Mouse (Mus musculus) thymus, adult 2 months (tissue): ENCODE measurements around the gene Ppp2r2c. TPM values are rescaled to one million over a fixed set of nuclear protein-coding genes. Genes with fewer than 3 reads are reported as not detected.

ENCODE experiments used
- DNase-seq: peaks from one replicate; pipeline ENCODE4 v3.0.0; 2021
- H3K27ac ChIP-seq: fragments of 200-500 bp; 2 replicates; pipeline ENCODE4 v1.5.1; 2012; ENCODE audit warnings: low read length, control low read depth; ENCODE audit not compliant: control insufficient read depth, insufficient read depth
- H3K27me3 ChIP-seq: fragments of 200-500 bp; 2 replicates; pipeline ENCODE4 v1.6.1; 2012; ENCODE audit warnings: mild to moderate bottlenecking, low read length, moderate library complexity, mixed read lengths; ENCODE audit not compliant: control insufficient read depth, insufficient read depth
- H3K36me3 ChIP-seq: fragments of 200-500 bp; 2 replicates; pipeline ENCODE4 v1.6.1; 2012; ENCODE audit warnings: mild to moderate bottlenecking, low read length, moderate library complexity; ENCODE audit not compliant: control insufficient read depth, insufficient read depth
- H3K4me1 ChIP-seq: fragments of 200-500 bp; replicated peaks from 2 replicates; pipeline ENCODE4 v1.6.1; 2012; ENCODE audit warnings: low read length; ENCODE audit not compliant: control insufficient read depth, insufficient read depth
- H3K4me3 ChIP-seq: fragments of 200-500 bp; 2 replicates; pipeline ENCODE4 v1.5.1; 2012; ENCODE audit warnings: mild to moderate bottlenecking, low read length, control low read depth, moderate library complexity; ENCODE audit not compliant: control insufficient read depth, insufficient read depth
- CTCF ChIP-seq: fragments of 200-500 bp; IDR thresholded peaks from 2 replicates; pipeline ENCODE4 v1.5.1; 2012; ENCODE audit warnings: mild to moderate bottlenecking, control low read depth, low read length, moderate library complexity, borderline replicate concordance; ENCODE audit not compliant: control insufficient read depth, poor library complexity, insufficient read depth; ENCODE audit errors: extremely low read depth
- POLR2A ChIP-seq: fragments of 200-500 bp; IDR thresholded peaks from 2 replicates; pipeline ENCODE4 v1.6.1; 2012; ENCODE audit warnings: mild to moderate bottlenecking, low read length, control low read depth, moderate library complexity; ENCODE audit not compliant: control insufficient read depth, poor library complexity, insufficient read depth; ENCODE audit errors: extremely low read depth
- WGBS: fragments of 180-500 bp; shearing (Covaris S2); methylation state at CpG from one replicate; pipeline ENCODE4 v1.1.7; 2018; 5-methylcytosine and 5-hydroxymethylcytosine counted together
- polyA plus RNA-seq: library from polyadenylated mRNA; depleted of rRNA; stranded (reverse); fragments of >200 nt; gene quantifications from 2 replicates; pipeline ENCODE4 v1.2.3, GENCODE M21; 2012

The Ppp2r2c gene
- polyA plus RNA-seq, 1 experiment = 0.16 TPM

DNA sequence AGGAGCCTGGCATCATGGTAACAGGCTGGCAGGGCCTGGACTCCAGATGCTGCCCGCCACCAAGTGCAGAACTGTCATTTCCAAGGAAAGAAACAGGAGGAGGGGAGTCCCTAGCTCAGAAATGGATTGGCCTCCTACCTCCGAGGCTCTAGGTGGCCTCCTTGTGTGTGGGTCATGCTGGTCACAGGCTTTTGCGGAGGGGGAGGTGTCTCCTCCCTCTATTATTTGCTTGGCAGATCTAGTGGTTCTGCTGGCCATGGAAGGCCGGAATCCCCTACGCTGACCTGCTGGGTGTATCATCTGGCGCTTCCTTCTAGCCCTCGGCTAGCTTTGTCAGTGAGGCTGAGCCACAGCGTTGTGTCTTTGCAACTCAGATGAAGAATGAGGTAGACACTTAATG is 20.2 kb downstream of the Ppp2r2c start:
- WGBS = 93% methylated on average over 8 of the region's 8 CpGs
- no peaks in the 10 kb centered on the region for H3K36me3 ChIP-seq
- H3K27ac ChIP-seq = no peak overlapping the region
- no peak for TF ChIP-seq CTCF
- no peak for TF ChIP-seq POLR2A
- DNase-seq = no peak
- H3K4me3 ChIP-seq = no peak overlapping the region
- H3K27me3 ChIP-seq = no peaks in the 10 kb centered on the region
- no peaks in the 10 kb centered on the region for H3K4me1 ChIP-seq

- no peak overlapping the region for H3K27ac ChIP-seq
- no peaks in the 10 kb centered on the region for H3K36me3 ChIP-seq
- WGBS = 96% methylated on average over 11 of the region's 11 CpGs
- no peak for DNase-seq
- no peaks in the 10 kb centered on the region for H3K27me3 ChIP-seq
- TF ChIP-seq CTCF (no peak), POLR2A (no peak)
- no peaks in the 10 kb centered on the region for H3K4me1 ChIP-seq
- no peak overlapping the region for H3K4me3 ChIP-seq
Observed at GRCm38 (mm10) chr5:36888911-36889310, 20.6 kb downstream of the Ppp2r2c start.

DNA sequence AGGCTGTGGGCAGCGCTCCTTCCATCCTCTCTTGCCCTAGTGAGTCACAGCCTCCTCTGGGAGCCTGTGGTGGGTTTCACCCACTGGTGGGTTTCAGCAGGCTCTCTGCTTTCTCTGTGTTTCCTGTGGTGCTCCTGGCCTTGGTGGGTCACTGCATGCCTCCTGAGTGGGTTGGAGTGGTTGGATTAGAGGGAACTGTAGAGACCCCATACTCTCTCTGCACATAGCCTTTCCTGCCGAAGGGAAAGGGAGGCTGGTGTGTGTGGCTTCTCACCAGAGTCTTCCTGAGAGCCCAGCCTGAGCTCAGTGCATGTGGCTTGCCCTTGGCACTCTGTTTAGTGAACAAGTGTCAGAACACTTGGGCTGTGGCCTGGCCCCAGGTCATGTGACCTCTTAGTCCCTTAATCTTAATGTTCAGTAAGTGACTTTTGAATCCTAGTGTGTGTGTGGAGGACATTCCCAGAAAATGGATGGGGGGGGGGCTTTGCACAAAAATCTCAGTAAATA is 21.1 kb downstream of the Ppp2r2c start:
- no peak overlapping the region for H3K4me3 ChIP-seq
- H3K36me3 ChIP-seq = no peaks in the 10 kb centered on the region
- no peak for DNase-seq
- H3K27me3 ChIP-seq = no peaks in the 10 kb centered on the region
- no peaks in the 10 kb centered on the region for H3K4me1 ChIP-seq
- TF ChIP-seq POLR2A (no peak), CTCF (no peak)
- no peak overlapping the region for H3K27ac ChIP-seq
- WGBS = 86% methylated on average over 2 of the region's 2 CpGs

DNA sequence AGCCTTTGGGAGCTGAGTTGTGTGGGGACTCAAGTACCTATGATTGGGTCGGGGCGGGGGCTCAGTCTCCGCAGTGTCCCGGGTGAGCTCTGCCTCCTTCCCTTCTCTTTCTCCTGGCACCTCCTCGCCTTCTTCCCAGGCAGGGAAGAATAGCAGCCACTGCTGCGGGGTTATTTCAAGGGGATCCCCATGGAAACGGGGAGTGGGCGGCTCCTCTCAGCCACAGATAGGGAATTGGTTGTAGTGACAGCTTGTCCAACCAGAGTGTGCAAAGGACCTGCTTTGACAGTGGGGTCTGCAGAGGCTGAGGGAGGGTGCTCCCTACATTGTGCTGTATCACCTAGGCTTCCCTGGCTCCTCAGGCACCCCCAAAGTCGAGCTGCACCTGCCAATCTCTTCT is 22.5 kb downstream of the Ppp2r2c start:
- no peak for DNase-seq
- H3K27ac ChIP-seq = no peak overlapping the region
- no peak overlapping the region for H3K4me3 ChIP-seq
- H3K27me3 ChIP-seq = no peaks in the 10 kb centered on the region
- no peaks in the 10 kb centered on the region for H3K4me1 ChIP-seq
- WGBS = 76% methylated on average over 9 of the region's 9 CpGs
- TF ChIP-seq POLR2A (no peak), CTCF (no peak)
- no peaks in the 10 kb centered on the region for H3K36me3 ChIP-seq

DNA sequence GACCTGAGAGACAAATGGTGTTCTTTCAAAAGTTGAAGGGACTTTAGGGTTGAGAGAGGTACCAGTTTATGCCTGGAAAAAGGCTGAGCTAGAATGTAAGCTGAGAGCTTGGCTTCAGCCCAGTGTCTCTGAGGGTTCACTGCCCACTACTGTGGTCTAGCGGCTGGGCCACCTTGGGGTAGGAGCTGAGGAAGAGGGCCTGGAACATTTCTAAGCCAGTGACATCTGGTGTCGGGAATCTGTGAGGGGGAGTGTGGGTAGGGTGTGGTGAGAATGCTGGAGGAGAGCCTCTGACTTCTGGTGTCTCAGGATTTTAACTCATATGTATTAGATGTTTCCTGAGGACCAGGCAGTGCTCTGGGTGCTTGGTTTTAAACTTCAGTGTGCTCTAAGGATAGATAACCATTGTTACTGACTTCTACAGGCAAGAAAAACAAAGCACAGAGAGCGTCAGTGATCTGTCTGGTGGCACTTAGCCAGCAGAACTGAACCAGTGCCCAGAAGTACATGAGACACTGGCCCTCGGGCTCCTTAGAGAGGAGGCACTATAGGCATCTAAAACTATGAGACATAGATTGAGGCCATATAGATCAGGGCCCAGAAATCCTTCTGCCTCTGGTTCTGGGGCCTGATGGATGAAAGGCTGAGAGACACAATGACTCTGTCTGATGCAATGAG is 23.6 kb downstream of the Ppp2r2c start:
- H3K4me1 ChIP-seq = no peaks in the 10 kb centered on the region
- no peaks in the 10 kb centered on the region for H3K27me3 ChIP-seq
- no peak for TF ChIP-seq POLR2A
- TF ChIP-seq CTCF = no peak
- no peaks in the 10 kb centered on the region for H3K36me3 ChIP-seq
- DNase-seq = no peak
- no peak overlapping the region for H3K27ac ChIP-seq
- WGBS = 60% methylated on average over 4 of the region's 4 CpGs
- no peak overlapping the region for H3K4me3 ChIP-seq

DNA sequence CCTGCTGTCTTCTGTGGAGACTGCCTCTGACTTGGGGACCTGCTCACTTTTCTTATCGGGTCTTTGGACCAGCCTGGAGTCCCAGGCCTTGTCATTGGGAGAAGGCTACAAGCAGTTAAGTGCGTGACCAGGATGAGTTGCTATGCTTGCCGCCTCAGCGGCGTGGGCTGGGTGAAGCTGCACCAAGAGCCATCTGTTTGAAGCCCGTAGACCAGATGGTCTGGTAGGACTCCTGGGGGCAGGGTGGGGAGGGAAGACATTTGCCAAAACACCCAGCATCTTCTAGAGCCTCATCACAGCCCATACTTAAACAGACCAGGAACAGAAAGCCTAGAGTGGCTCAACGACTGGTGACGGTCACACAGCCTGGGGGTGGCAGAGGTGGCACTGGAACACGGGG is 24.9 kb downstream of the Ppp2r2c start:
- TF ChIP-seq POLR2A (no peak), CTCF (no peak)
- Histone ChIP-seq H3K27me3 (no peaks in the 10 kb centered on the region), H3K27ac (no peak overlapping the region), H3K36me3 (no peaks in the 10 kb centered on the region), H3K4me1 (no peaks in the 10 kb centered on the region), H3K4me3 (no peak overlapping the region)
- DNase-seq = no peak
- WGBS = 82% methylated on average over 9 of the region's 9 CpGs
